Mouse (Mus musculus) inflammation-experienced regulatory T-cells, adult 6 months (primary cell): ENCODE measurements around the gene Nupr1. TPM values are rescaled to one million over a fixed set of nuclear protein-coding genes. Genes with fewer than 3 reads are reported as not detected.
A peak's percentile ranks its signal among the peaks of the same experiment; 100 is the strongest.

Experiments
- ATAC-seq: one replicate; pipeline ENCODE4 v1.8.0; 2017
- polyA plus RNA-seq, 3 experiments: library from polyadenylated mRNA; unstranded; fragments of 100-300 nt; shearing (Covaris generic); gene quantifications; one replicate each; pipeline ENCODE4 v1.2.1; 2017

Gene Nupr1
- polyA plus RNA-seq, 3 experiments from 2014 or later, result 2.2 TPM; not detected in 2

DNA sequence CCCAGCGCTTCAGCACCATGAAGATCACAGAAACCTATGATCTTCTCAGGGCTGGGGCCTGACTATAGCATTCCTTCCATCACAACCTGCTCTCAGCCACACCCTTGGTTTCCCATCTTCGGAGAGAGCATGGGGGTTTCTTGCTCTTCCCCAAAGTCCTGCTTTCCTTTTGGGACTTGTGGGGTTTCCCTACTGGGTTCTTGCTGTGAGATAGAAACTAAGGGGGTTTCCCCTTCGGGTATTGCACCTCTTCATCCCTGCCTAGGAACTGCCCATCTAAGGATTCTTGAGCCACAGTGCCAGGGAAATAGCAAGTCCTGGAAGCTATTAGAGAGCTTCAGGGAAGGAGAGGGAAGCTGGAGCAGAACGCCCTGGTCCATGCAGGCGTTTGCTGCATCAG, 34.8 kb downstream of the Nupr1 start:
- ATAC-seq, result no peak

GRCm38 (mm10) chr7:126594862-126595561, 35.6 kb downstream of the Nupr1 start, which contains the start of gene Il27:
Gene Il27 (minus strand): TSS chr7:126594941.
- ATAC-seq, result no peak

GRCm38 (mm10) chr7:126587779-126588178, 42.9 kb downstream of the Nupr1 start:
- no peak for ATAC-seq

GRCm38 (mm10) chr7:126586839-126587238, 43.8 kb downstream of the Nupr1 start:
- no peak for ATAC-seq

DNA sequence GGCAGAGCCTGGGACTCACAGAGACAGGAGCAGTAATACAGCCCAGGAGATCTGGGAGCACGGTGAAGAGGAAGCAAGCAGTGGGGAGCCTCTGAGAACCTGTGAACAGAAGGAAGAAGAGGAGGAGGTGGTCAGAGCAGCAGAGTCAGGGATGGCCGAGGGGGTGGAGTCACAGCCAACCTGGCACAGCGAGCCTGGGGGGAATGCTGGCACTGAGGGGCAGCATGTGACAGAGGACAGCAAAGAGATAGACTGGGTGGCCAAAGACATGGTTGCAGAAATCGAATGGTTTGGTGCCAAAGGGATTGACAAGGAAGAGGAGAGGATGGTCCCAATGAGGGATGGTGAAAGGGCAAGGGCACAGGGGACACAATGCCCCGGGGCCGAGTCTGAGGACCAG, 44.9 kb downstream of the Nupr1 start, which contains the start of gene Cln3:
Gene Cln3 (minus strand): TSS at position 101 of the 400 bp plus-strand sequence.
- no peak for ATAC-seq

DNA sequence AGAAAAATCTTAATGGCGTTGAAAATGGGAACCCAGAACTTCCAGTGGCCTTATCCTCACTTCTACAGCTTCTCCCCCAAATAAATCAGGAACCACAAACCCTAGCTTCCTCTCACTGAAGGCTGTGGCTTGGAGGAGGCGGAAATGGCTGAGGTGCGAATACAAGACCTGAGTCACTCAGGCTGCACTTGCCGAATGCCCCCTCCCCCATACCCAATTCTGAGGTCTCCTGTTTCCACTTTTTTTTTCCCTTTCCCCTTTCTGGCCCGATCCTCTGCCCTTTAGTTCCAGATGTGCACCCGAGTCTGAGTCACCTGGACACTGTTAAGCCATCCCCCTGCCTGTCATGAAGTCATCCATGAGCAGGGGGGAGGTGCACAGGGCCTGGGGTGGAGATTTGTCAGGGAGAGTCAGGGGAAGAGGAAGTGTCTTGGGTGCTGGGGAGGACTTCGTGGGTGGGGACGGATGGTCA, 46.1 kb downstream of the Nupr1 start, which contains the start of gene Apobr:
Gene Apobr (plus strand): TSS at position 437 of the 472 bp plus-strand sequence.
- peak; percentile 56 for ATAC-seq

DNA sequence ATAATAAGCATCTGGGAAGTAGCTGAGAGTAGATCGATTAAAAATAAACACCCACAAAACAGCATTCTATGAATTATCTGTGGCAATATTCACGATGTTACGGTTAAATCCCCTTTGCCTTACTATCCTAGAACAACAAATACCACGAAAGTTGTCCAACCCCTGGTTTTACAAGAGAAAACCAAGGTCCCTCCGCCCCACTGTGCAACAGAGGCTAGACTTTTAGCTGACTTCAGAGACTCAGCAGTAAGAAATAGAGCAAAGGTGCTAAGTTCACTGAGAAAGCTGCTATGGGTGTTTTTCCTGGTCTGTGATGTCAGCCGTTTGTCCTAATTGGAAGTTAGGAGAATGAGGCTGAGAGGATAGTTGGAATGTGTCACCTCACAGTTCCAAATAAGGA, 46.9 kb downstream of the Nupr1 start:
- ATAC-seq, result no peak

GRCm38 (mm10) chr7:126583251-126583709, 47.4 kb downstream of the Nupr1 start:
- ATAC-seq, result peak; percentile 82

DNA sequence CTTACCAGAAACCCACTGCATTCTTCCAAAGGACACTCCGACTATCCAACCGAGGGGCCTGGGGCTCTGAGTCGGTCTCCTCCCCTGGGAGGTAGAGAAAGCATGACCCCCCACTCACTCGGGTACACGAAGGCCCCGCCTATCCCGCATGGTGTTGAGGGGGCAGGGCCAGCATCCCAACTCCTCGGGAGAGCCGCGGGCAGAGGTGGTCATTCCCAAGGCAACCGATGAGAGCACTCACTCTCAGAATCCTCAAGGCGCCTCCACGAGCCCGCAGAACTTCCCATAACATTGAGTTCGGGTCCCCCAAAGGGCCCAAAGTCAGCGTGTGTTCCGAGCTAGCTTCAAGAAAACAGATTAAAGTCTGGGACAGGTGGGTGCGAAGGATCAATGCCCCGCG, 47.9 kb downstream of the Nupr1 start:
- ATAC-seq, result no peak

DNA sequence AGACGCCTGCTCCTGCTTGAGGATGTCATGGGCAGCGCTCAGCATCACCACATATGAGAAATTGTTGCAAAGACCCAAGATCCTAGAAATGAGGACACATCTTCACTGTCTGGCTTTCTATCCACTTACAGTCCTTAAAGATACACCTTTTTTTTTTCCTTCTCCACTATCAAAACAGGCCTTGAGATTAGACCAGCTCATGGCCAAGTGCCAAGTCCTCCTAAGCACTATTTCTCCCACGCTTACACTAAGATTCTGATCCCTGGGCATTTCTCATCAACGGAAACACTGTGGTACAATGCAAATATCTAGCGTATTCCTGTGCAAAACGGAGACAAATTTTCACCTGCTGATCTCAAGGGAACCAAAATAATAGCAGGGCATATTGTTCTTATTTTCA, 49.0 kb downstream of the Nupr1 start:
- ATAC-seq, result no peak

GRCm38 (mm10) chr7:126579172-126579571, 51.5 kb downstream of the Nupr1 start:
- ATAC-seq, result no peak

- no peak for ATAC-seq
Measured at GRCm38 (mm10) chr7:126576946-126577345, 53.7 kb downstream of the Nupr1 start.

Other genes starting within 250 kb of the Nupr1 start
- gene Nfatc2ip, start 234.1 kb downstream of the Nupr1 start, polyA plus RNA-seq, result 1 to 10 TPM; 2.7 to 3.8 (median 3.3) TPM
- gene Cd19, start 216.0 kb downstream of the Nupr1 start, polyA plus RNA-seq, result 1 to 10 TPM in 2 of 3 experiments, under 1 TPM in 1; 0.87 to 6.5 (median 6.0) TPM
- gene Rabep2, start 202.1 kb downstream of the Nupr1 start, polyA plus RNA-seq, result 10 to 100 TPM; 37.8 to 39.6 (median 38.1) TPM
- gene Atp2a1, start 167.8 kb downstream of the Nupr1 start, polyA plus RNA-seq, result under 1 TPM; 0.16 to 0.49 (median 0.29) TPM
- 10 to 100 TPM; 12.6 to 18.9 (median 13.3) TPM for gene Sh2b1, start 155.4 kb downstream of the Nupr1 start, polyA plus RNA-seq
- gene Tufm, start 143.5 kb downstream of the Nupr1 start, polyA plus RNA-seq, result 10 to 100 TPM; 65.5 to 83.5 (median 69.4) TPM
- gene Atxn2l, start 127.4 kb downstream of the Nupr1 start, polyA plus RNA-seq, result 10 to 100 TPM; 13.4 to 16.4 (median 14.8) TPM
- 100 to 1,000 TPM; 219 to 232 (median 230) TPM for gene Eif3c, start 64.5 kb downstream of the Nupr1 start, polyA plus RNA-seq
- gene Apobr, start 45.9 kb downstream of the Nupr1 start, polyA plus RNA-seq, result 1 to 10 TPM in 1 of 3 experiments, under 1 TPM in 1, not detected in 1; 0.23 to 2.3 TPM
- 10 to 100 TPM; 25.2 to 57.9 (median 51.4) TPM for gene Cln3, start 45.0 kb downstream of the Nupr1 start, polyA plus RNA-seq
- not detected for gene Il27, start 35.9 kb downstream of the Nupr1 start, polyA plus RNA-seq
- 100 to 1,000 TPM in 1 of 3 experiments, 10 to 100 TPM in 2; 46.5 to 103 (median 70.1) TPM for gene Sgf29, start 18.4 kb upstream of the Nupr1 start, polyA plus RNA-seq
- under 1 TPM in 1 of 3 experiments, not detected in 2; 0.65 TPM for gene Sult1a1, start 45.6 kb upstream of the Nupr1 start, polyA plus RNA-seq
- 100 to 1,000 TPM in 2 of 3 experiments, 10 to 100 TPM in 1; 89.3 to 196 (median 149) TPM for gene Bola2, start 64.5 kb upstream of the Nupr1 start, polyA plus RNA-seq
- 10 to 100 TPM; 11.7 to 18.2 (median 13.3) TPM for gene Slx1b, start 64.9 kb upstream of the Nupr1 start, polyA plus RNA-seq
- gene Coro1a, start 76.9 kb upstream of the Nupr1 start, polyA plus RNA-seq, result 1,000 to 10,000 TPM; 2,119 to 2,488 (median 2,393) TPM
- gene Mapk3, start 128.7 kb upstream of the Nupr1 start, polyA plus RNA-seq, result 10 to 100 TPM; 15.9 to 20.8 (median 17.2) TPM
- 100 to 1,000 TPM in 2 of 3 experiments, 10 to 100 TPM in 1; 97.0 to 604 (median 276) TPM for gene Gdpd3, start 135.5 kb upstream of the Nupr1 start, polyA plus RNA-seq
- gene Ypel3, start 146.1 kb upstream of the Nupr1 start, polyA plus RNA-seq, result 100 to 1,000 TPM in 1 of 3 experiments, 10 to 100 TPM in 2; 51.9 to 107 (median 70.2) TPM
- gene Tbx6, start 150.6 kb upstream of the Nupr1 start, polyA plus RNA-seq, result 1 to 10 TPM; 2.1 to 3.9 (median 3.7) TPM
- 100 to 1,000 TPM; 118 to 168 (median 129) TPM for gene Ppp4c, start 161.6 kb upstream of the Nupr1 start, polyA plus RNA-seq
- not detected for gene Fam57b, start 166.8 kb upstream of the Nupr1 start, polyA plus RNA-seq
- not detected for gene 4930451I11Rik, start 200.8 kb upstream of the Nupr1 start, polyA plus RNA-seq
- gene Doc2a, start 216.6 kb upstream of the Nupr1 start, polyA plus RNA-seq, result not detected
- 10 to 100 TPM; 11.2 to 19.3 (median 18.2) TPM for gene Hirip3, start 231.1 kb upstream of the Nupr1 start, polyA plus RNA-seq
- gene Ino80e, start 231.5 kb upstream of the Nupr1 start, polyA plus RNA-seq, result 10 to 100 TPM; 63.0 to 88.4 (median 68.7) TPM